Mouse (Mus musculus): ENCODE measurements around the gene Fam206a. TPM values are rescaled to one million over a fixed set of nuclear protein-coding genes. Genes with fewer than 3 reads are reported as not detected.

Gene Fam206a
- polyA plus RNA-seq, 1 experiment from 2014 or later, result 19.0 TPM

- 61% methylated on average over 12 of the region's 12 CpGs for WGBS
- 0 out of 2 replicates have a peak, but pooled peaks have one; percentile 24 for ATAC-seq
- Histone ChIP-seq H3K27ac (no peak overlapping the region), H3K4me1 (replicated peaks) (peaks cover 4% of the 10 kb centered on the region; the same call in 1 of the 2 replicates), H3K9me3 (0 out of 2 replicates have a peak, but pooled peaks cover 3% of the 10 kb centered on the region), H3K4me3 (replicated peaks) (no peak overlapping the region), H3K4me2 (replicated peaks) (no peak overlapping the region), H3K36me3 (peaks cover 38% of the 10 kb centered on the region), H3K27me3 (no peaks in the 10 kb centered on the region), H3K9ac (replicated peaks) (no peak overlapping the region)
These were observed 43.9 kb downstream of the Fam206a start for GRCm38 (mm10) chr4:56845896-56846533.

- WGBS, result 85% methylated on average over 3 of the region's 3 CpGs
- no peak for ATAC-seq
- Histone ChIP-seq H3K9me3 (0 out of 2 replicates have a peak, but pooled peaks cover 3% of the 10 kb centered on the region), H3K9ac (replicated peaks) (no peak overlapping the region), H3K27ac (no peak overlapping the region), H3K4me2 (replicated peaks) (no peak overlapping the region), H3K27me3 (no peaks in the 10 kb centered on the region), H3K4me3 (replicated peaks) (no peak overlapping the region), H3K36me3 (peaks cover 25% of the 10 kb centered on the region), H3K4me1 (replicated peaks) (peaks cover 4% of the 10 kb centered on the region; the same call in 1 of the 2 replicates)
These were observed 45.3 kb downstream of the Fam206a start for GRCm38 (mm10) chr4:56847400-56847799.

GRCm38 (mm10) chr4:56848044-56848443 is 45.9 kb downstream of the Fam206a start:
- Histone ChIP-seq H3K4me3 (replicated peaks) (no peak overlapping the region), H3K27me3 (no peaks in the 10 kb centered on the region), H3K4me2 (replicated peaks) (no peak overlapping the region), H3K27ac (no peak overlapping the region), H3K4me1 (replicated peaks) (peaks cover 4% of the 10 kb centered on the region; the same call in 1 of the 2 replicates), H3K9ac (replicated peaks) (no peak overlapping the region), H3K9me3 (0 out of 2 replicates have a peak, but pooled peaks cover 3% of the 10 kb centered on the region), H3K36me3 (peaks cover 22% of the 10 kb centered on the region)
- no peak for ATAC-seq
- WGBS, result 88% methylated on average over 6 of the region's 6 CpGs

- no peak for ATAC-seq
- Histone ChIP-seq H3K27me3 (no peaks in the 10 kb centered on the region), H3K9ac (replicated peaks) (no peak overlapping the region), H3K4me3 (replicated peaks) (no peak overlapping the region), H3K4me1 (replicated peaks) (peaks cover 4% of the 10 kb centered on the region; the same call in 1 of the 2 replicates), H3K4me2 (replicated peaks) (no peak overlapping the region), H3K27ac (no peak overlapping the region), H3K9me3 (no peaks in the 10 kb centered on the region), H3K36me3 (peaks cover 2% of the 10 kb centered on the region)
- WGBS, result 40% methylated on average over 6 of the region's 6 CpGs
These were observed 48.6 kb downstream of the Fam206a start for GRCm38 (mm10) chr4:56850724-56851123.

- Histone ChIP-seq H3K27me3 (no peaks in the 10 kb centered on the region), H3K27ac (no peak overlapping the region), H3K36me3 (no peaks in the 10 kb centered on the region), H3K4me2 (replicated peaks) (no peak overlapping the region), H3K9ac (replicated peaks) (no peak overlapping the region), H3K4me3 (replicated peaks) (no peak overlapping the region), H3K4me1 (replicated peaks) (peaks cover 6% of the 10 kb centered on the region; the same call in 1 of the 2 replicates), H3K9me3 (no peaks in the 10 kb centered on the region)
- 92% methylated on average over 5 of the region's 5 CpGs for WGBS
- ATAC-seq, result no peak
These were observed 53.8 kb downstream of the Fam206a start for GRCm38 (mm10) chr4:56855935-56856334.

GRCm38 (mm10) chr4:56856371-56856949 is 54.3 kb downstream of the Fam206a start:
- Histone ChIP-seq H3K27me3 (no peaks in the 10 kb centered on the region), H3K9ac (replicated peaks) (no peak overlapping the region), H3K27ac (no peak overlapping the region), H3K4me3 (replicated peaks) (no peak overlapping the region), H3K4me1 (replicated peaks) (peaks cover 6% of the 10 kb centered on the region; the same call in 1 of the 2 replicates), H3K36me3 (no peaks in the 10 kb centered on the region), H3K9me3 (no peaks in the 10 kb centered on the region), H3K4me2 (replicated peaks) (no peak overlapping the region)
- no peak for ATAC-seq
- WGBS, result 89% methylated on average over 8 of the region's 8 CpGs

GRCm38 (mm10) chr4:56858733-56859132 is 56.6 kb downstream of the Fam206a start:
- WGBS, result 72% methylated on average over 9 of the region's 9 CpGs
- Histone ChIP-seq H3K9ac (replicated peaks) (no peak overlapping the region), H3K27me3 (no peaks in the 10 kb centered on the region), H3K4me2 (replicated peaks) (no peak overlapping the region), H3K27ac (no peak overlapping the region), H3K36me3 (no peaks in the 10 kb centered on the region), H3K9me3 (no peaks in the 10 kb centered on the region), H3K4me1 (replicated peaks) (peaks cover 16% of the 10 kb centered on the region), H3K4me3 (replicated peaks) (no peak overlapping the region)
- no peak for ATAC-seq

Other genes with a start within 250 kb of the Fam206a start
- not detected in 2 replicates for gene Gm26657, start 62.3 kb upstream of the Fam206a start, polyA plus RNA-seq (2015; fragmentation: Nextera tagmentation; extraction: Ambion mirVana)
- not detected in 2 replicates for gene Actl7b, start 60.9 kb upstream of the Fam206a start, polyA plus RNA-seq (2015; fragmentation: Nextera tagmentation; extraction: Ambion mirVana)
- gene Actl7a, start 58.9 kb upstream of the Fam206a start, polyA plus RNA-seq (2015; fragmentation: Nextera tagmentation; extraction: Ambion mirVana), result 0.11 TPM in 1 of 2 replicates, not detected in the other
- gene Elp1, start within 50 bp of the Fam206a start, polyA plus RNA-seq (2015; fragmentation: Nextera tagmentation; extraction: Ambion mirVana), result 63.3 and 66.1 TPM in 2 replicates
- 17.1 and 18.6 TPM in 2 replicates for gene Ctnnal1, start 62.8 kb downstream of the Fam206a start, polyA plus RNA-seq (2015; fragmentation: Nextera tagmentation; extraction: Ambion mirVana)
- gene Tmem245, start 145.1 kb downstream of the Fam206a start, polyA plus RNA-seq (2015; fragmentation: Nextera tagmentation; extraction: Ambion mirVana), result 7.0 and 7.2 TPM in 2 replicates
- 10.9 and 12.0 TPM in 2 replicates for gene Frrs1l, start 188.0 kb downstream of the Fam206a start, polyA plus RNA-seq (2015; fragmentation: Nextera tagmentation; extraction: Ambion mirVana)